Mouse (Mus musculus) bone marrow, adult 2 months (tissue): ENCODE measurements around the gene Gm10722.
"Not testable (repeated sequence)": the region's sequence is repeated elsewhere in the genome, so short reads cannot be mapped to it uniquely, and the experiment has no call there.

ENCODE experiments used
- CTCF ChIP-seq: fragments of 200-500 bp; IDR thresholded peaks from 2 replicates; pipeline ENCODE4 v1.5.1; 2011; ENCODE audit warnings: low read length, control low read depth; ENCODE audit not compliant: control insufficient read depth, insufficient read depth
- POLR2A ChIP-seq: fragments of 200-500 bp; IDR thresholded peaks from 2 replicates; pipeline ENCODE4 v1.6.1; 2011; ENCODE audit warnings: low read depth, mild to moderate bottlenecking, control low read depth, low read length, borderline replicate concordance; ENCODE audit not compliant: control insufficient read depth

GRCm38 (mm10) chr9:3006179-3006578 is 5.5 kb downstream of the Gm10722 start:
- not testable (repeated sequence) for TF ChIP-seq POLR2A, CTCF
